Comparison of ENCODE assay signal across 8 mouse cellular contexts in genomic region chr17:55944387-55944865, GRCm38 (mm10). TPM values are rescaled to one million over a fixed set of nuclear protein-coding genes. Genes with fewer than 3 reads are reported as not detected.
DNase-seq lines count a peak whose midpoint lies in the region; ATAC-seq and TF ChIP-seq lines count a peak whose summit lies in the region.
"Not testable (repeated sequence)": the region's sequence is repeated elsewhere in the genome, so short reads cannot be mapped to it uniquely, and the experiment has no call there.

No protein-coding gene starts in this region.

- not testable (repeated sequence) for ATAC-seq in forebrain, embryonic 16.5 days; hindbrain, embryonic 11.5 days (ENCODE audit: low FRiP score); kidney, embryonic 16.5 days (ENCODE audit: low FRiP score, low TSS enrichment); liver, embryonic 14.5 days (ENCODE audit: insufficient read depth); neural tube, embryonic 15.5 days (ENCODE audit: low FRiP score)

- not testable (repeated sequence) for TF ChIP-seq POLR2A in CH12.LX (IDR thresholded peaks at IDR 0.05; ENCODE audit: low read depth, low read length)

- peaks cover 17 to 45% of the 10 kb centered on the region in 2 experiments for H3K4me1 ChIP-seq in CH12.LX (ENCODE audit: control insufficient read depth in 1 of 2, insufficient read depth in 2 of 2)
- H3K4me1 ChIP-seq in embryonic facial prominence, embryonic 10.5 days; forebrain, embryonic 16.5 days (replicated peaks; ENCODE audit: control insufficient read depth, insufficient read depth, low read length); hindbrain, embryonic 11.5 days (replicated peaks; ENCODE audit: control insufficient read depth, insufficient read depth, low read length); kidney, embryonic 16.5 days (ENCODE audit: insufficient read depth, low read length); liver, embryonic 14.5 days (replicated peaks; ENCODE audit: control insufficient read depth in 2 of 2, insufficient read depth in 2 of 2, low read length in 1 of 2): not testable (repeated sequence)
- H3K4me1 ChIP-seq in megakaryocyte, embryonic 14.5 days = peaks cover 47% of the 10 kb centered on the region
- H3K4me1 ChIP-seq in neural tube, embryonic 15.5 days = peaks cover 11% of the 10 kb centered on the region

- not testable (repeated sequence) for TF ChIP-seq RAD21 in CH12.LX (IDR thresholded peaks at IDR 0.05; ENCODE audit: low read depth, low read length)

- DNase-seq in CH12.LX (ENCODE audit: extremely low read depth); embryonic facial prominence, embryonic 10.5 days (ENCODE audit: low spot score); liver, embryonic 14.5 days (ENCODE audit: low read depth in 3 of 3, low spot score in 3 of 3): not testable (repeated sequence)
- peak; percentile 49 for DNase-seq in hindbrain, embryonic 11.5 days (ENCODE audit: low spot score)

- H3K36me3 ChIP-seq in CH12.LX (replicated peaks in 1 of 2; ENCODE audit: control insufficient read depth in 1 of 2, insufficient read depth in 1 of 2, low read length in 1 of 2) = peaks cover 21 to 28% of the 10 kb centered on the region in 2 experiments
- peaks cover 21% of the 10 kb centered on the region for H3K36me3 ChIP-seq in embryonic facial prominence, embryonic 10.5 days (replicated peaks)
- H3K36me3 ChIP-seq in forebrain, embryonic 16.5 days (ENCODE audit: control insufficient read depth, insufficient read depth); hindbrain, embryonic 11.5 days (ENCODE audit: control insufficient read depth, insufficient read depth, low read length); kidney, embryonic 16.5 days (ENCODE audit: insufficient read depth, low read length); liver, embryonic 14.5 days (replicated peaks; ENCODE audit: control insufficient read depth, insufficient read depth, low read depth); neural tube, embryonic 15.5 days: not testable (repeated sequence)
- H3K36me3 ChIP-seq in megakaryocyte, embryonic 14.5 days (replicated peaks; ENCODE audit: low read length) = peaks cover 36% of the 10 kb centered on the region

- in situ Hi-C loops in CH12.LX (cut with MboI; ENCODE audit: low pct_ligation_motif_present, low pct_unique_long_range_greater_than_20kb, low sequenced_read_pairs) = not testable (repeated sequence)

- peak overlapping the region; percentile 33 for H3K4me2 ChIP-seq in CH12.LX (ENCODE audit: insufficient read depth, low read depth, poor library complexity, severe bottlenecking)
- H3K4me2 ChIP-seq in forebrain, embryonic 16.5 days (ENCODE audit: low read length) = peak overlapping the region; percentile 79
- peak overlapping the region; percentile 82 for H3K4me2 ChIP-seq in hindbrain, embryonic 11.5 days (replicated peaks; ENCODE audit: low read depth, low read length)
- H3K4me2 ChIP-seq in kidney, embryonic 16.5 days (replicated peaks; ENCODE audit: low read depth, low read length) = peak overlapping the region; percentile 86
- peak overlapping the region; percentile 80 for H3K4me2 ChIP-seq in liver, embryonic 14.5 days (ENCODE audit: low read depth)
- peak overlapping the region; percentile 87 for H3K4me2 ChIP-seq in neural tube, embryonic 15.5 days

- WGBS in embryonic facial prominence, embryonic 10.5 days = 35% methylated on average over 10 of the region's 10 CpGs
- 32% methylated on average over 10 of the region's 10 CpGs for WGBS in forebrain, embryonic 16.5 days
- 37% methylated on average over 10 of the region's 10 CpGs for WGBS in hindbrain, embryonic 11.5 days
- WGBS in kidney, embryonic 16.5 days = 21% methylated on average over 10 of the region's 10 CpGs
- WGBS in liver, embryonic 14.5 days (ENCODE audit: insufficient replicate concordance) = 32% methylated on average over 10 of the region's 10 CpGs
- WGBS in neural tube, embryonic 15.5 days = 36% methylated on average over 10 of the region's 10 CpGs

- peak overlapping the region; percentile 93 for H3K27ac ChIP-seq in CH12.LX (ENCODE audit: insufficient read depth, low read depth)
- H3K27ac ChIP-seq in embryonic facial prominence, embryonic 10.5 days (replicated peaks) = peak overlapping the region; percentile 89
- peak overlapping the region; percentile 88 for H3K27ac ChIP-seq in forebrain, embryonic 16.5 days (ENCODE audit: low read length)
- 0 out of 2 replicates have a peak overlapping the region, but pooled peaks have one; percentile 45 for H3K27ac ChIP-seq in hindbrain, embryonic 11.5 days (ENCODE audit: low read depth, low read length)
- H3K27ac ChIP-seq in kidney, embryonic 16.5 days (ENCODE audit: low read length) = peak overlapping the region; percentile 90
- H3K27ac ChIP-seq in liver, embryonic 14.5 days = peak overlapping the region; percentile 66
- H3K27ac ChIP-seq in neural tube, embryonic 15.5 days (replicated peaks) = peak overlapping the region; percentile 94

- H3K79me2 ChIP-seq in CH12.LX (replicated peaks; ENCODE audit: control insufficient read depth, extremely low read depth, insufficient read depth, poor library complexity, severe bottlenecking) = not testable (repeated sequence)

- not testable (repeated sequence) for H3K9me3 ChIP-seq in CH12.LX (replicated peaks; ENCODE audit: low read length); embryonic facial prominence, embryonic 10.5 days; forebrain, embryonic 16.5 days (ENCODE audit: control insufficient read depth, low read length); hindbrain, embryonic 11.5 days (ENCODE audit: control insufficient read depth, low read length); kidney, embryonic 16.5 days (ENCODE audit: low read length); liver, embryonic 14.5 days (ENCODE audit: control insufficient read depth, low read length); neural tube, embryonic 15.5 days (replicated peaks)
- H3K9me3 ChIP-seq in megakaryocyte, embryonic 14.5 days = peaks cover 11% of the 10 kb centered on the region; the same call in 1 of the 2 replicates

- H3K4me3 ChIP-seq in CH12.LX (replicated peaks in 1 of 3; ENCODE audit: low read depth in 2 of 3, low read length in 2 of 3, poor library complexity in 1 of 3) = peak overlapping the region; percentile 43 to 89 (median 68)
- peak overlapping the region; percentile 64 for H3K4me3 ChIP-seq in embryonic facial prominence, embryonic 10.5 days
- H3K4me3 ChIP-seq in forebrain, embryonic 16.5 days (replicated peaks; ENCODE audit: low read length) = peak overlapping the region; percentile 52
- H3K4me3 ChIP-seq in hindbrain, embryonic 11.5 days (ENCODE audit: low read depth, low read length) = peak overlapping the region; percentile 44
- peak overlapping the region; percentile 52 for H3K4me3 ChIP-seq in kidney, embryonic 16.5 days (ENCODE audit: low read length)
- H3K4me3 ChIP-seq in liver, embryonic 14.5 days (ENCODE audit: insufficient read depth in 1 of 2, low read depth in 2 of 2, low read length in 2 of 2) = peak overlapping the region; percentile 64 to 69
- H3K4me3 ChIP-seq in megakaryocyte, embryonic 14.5 days (replicated peaks) = peak overlapping the region; percentile 87
- H3K4me3 ChIP-seq in neural tube, embryonic 15.5 days (replicated peaks) = peak overlapping the region; percentile 55

- TF ChIP-seq CTCF in CH12.LX (conservative IDR thresholded peaks at IDR 0.05 in 1 of 2, IDR thresholded peaks at IDR 0.05 in 1 of 2; ENCODE audit: low read depth in 2 of 2, low read length in 2 of 2); liver, embryonic 14.5 days (IDR thresholded peaks at IDR 0.05; ENCODE audit: low read depth): not testable (repeated sequence)

- H3K9ac ChIP-seq in CH12.LX (ENCODE audit: insufficient read depth, low read depth) = peak overlapping the region; percentile 93
- H3K9ac ChIP-seq in forebrain, embryonic 16.5 days (replicated peaks; ENCODE audit: low read depth, low read length) = peak overlapping the region; percentile 65
- not testable (repeated sequence) for H3K9ac ChIP-seq in hindbrain, embryonic 11.5 days (ENCODE audit: low read depth, low read length); neural tube, embryonic 15.5 days (replicated peaks)
- peak overlapping the region; percentile 62 for H3K9ac ChIP-seq in kidney, embryonic 16.5 days (replicated peaks; ENCODE audit: low read length)
- peak overlapping the region; percentile 76 for H3K9ac ChIP-seq in liver, embryonic 14.5 days (replicated peaks)

- H3K27me3 ChIP-seq in CH12.LX (replicated peaks); embryonic facial prominence, embryonic 10.5 days (replicated peaks; ENCODE audit: low read depth, poor library complexity, severe bottlenecking); forebrain, embryonic 16.5 days (replicated peaks; ENCODE audit: control insufficient read depth, insufficient read depth, low read length); hindbrain, embryonic 11.5 days (ENCODE audit: control insufficient read depth, insufficient read depth, low read length); kidney, embryonic 16.5 days (ENCODE audit: insufficient read depth, low read length); liver, embryonic 14.5 days (ENCODE audit: control insufficient read depth, insufficient read depth, low read length); megakaryocyte, embryonic 14.5 days (replicated peaks); neural tube, embryonic 15.5 days (replicated peaks): not testable (repeated sequence)

- dilution Hi-C loops in CH12.LX (cut with MboI; ENCODE audit: extremely low pct_ligation_motif_present, extremely low pct_unique_long_range_greater_than_20kb, low sequenced_read_pairs) = not testable (repeated sequence)

- TF ChIP-seq EP300 in CH12.LX (IDR thresholded peaks at IDR 0.05; ENCODE audit: low read length); liver, embryonic 14.5 days (IDR thresholded peaks at IDR 0.05; ENCODE audit: low read depth): not testable (repeated sequence)

RNA-seq across cellular contexts. Expression of gene Zfp119b, which starts 4.9 kb away (rescaled TPM):
- total RNA-seq in CH12.LX (2012; rRNA removed) = 6.1 and 6.5 TPM in 2 replicates
- total RNA-seq in CH12.LX (2014; rRNA removed) = 13.6 and 18.0 TPM in 2 replicates
- polyA plus RNA-seq in CH12.LX (2012; ENCODE audit: insufficient read length, low read depth) = 3.1 and 3.9 TPM in 2 replicates
- polyA plus RNA-seq in embryonic facial prominence, embryonic 10.5 days (2016; fragmentation: Nextera tagmentation; extraction: Ambion mirVana) = 4.1 and 4.7 TPM in 2 replicates
- 6.7 and 8.3 TPM in 2 replicates for polyA plus RNA-seq in forebrain, embryonic 16.5 days (2015; fragmentation: Nextera tagmentation; extraction: Ambion mirVana)
- polyA plus RNA-seq in hindbrain, embryonic 11.5 days (2014; fragmentation: Nextera tagmentation; extraction: Ambion mirVana) = 6.3 and 6.7 TPM in 2 replicates
- polyA plus RNA-seq in kidney, embryonic 16.5 days (2015; fragmentation: Nextera tagmentation; extraction: Ambion mirVana) = 6.3 and 7.8 TPM in 2 replicates
- polyA plus RNA-seq in liver, embryonic 14.5 days (2012; rRNA removed) = 0.44 and 0.76 TPM in 2 replicates
- 2.1 and 2.5 TPM in 2 replicates for polyA plus RNA-seq in liver, embryonic 14.5 days (2014; fragmentation: Nextera tagmentation; extraction: Ambion mirVana)
- polyA plus RNA-seq in megakaryocyte, embryonic 14.5 days (2012; ENCODE audit: insufficient read depth, low replicate concordance) = 0.12 TPM in 1 of 2 replicates, not detected in the other
- 9.2 and 9.3 TPM in 2 replicates for polyA plus RNA-seq in neural tube, embryonic 15.5 days (2015; fragmentation: Nextera tagmentation; extraction: Ambion mirVana)

RNA-seq across cellular contexts. Expression of gene Ebi3, which starts 8.0 kb away (rescaled TPM):
- total RNA-seq in CH12.LX (2012; rRNA removed) = 102 and 207 TPM in 2 replicates
- 55.0 and 60.3 TPM in 2 replicates for total RNA-seq in CH12.LX (2014; rRNA removed)
- 87.6 and 105 TPM in 2 replicates for polyA plus RNA-seq in CH12.LX (2012; ENCODE audit: insufficient read length, low read depth)
- 0.98 and 1.4 TPM in 2 replicates for polyA plus RNA-seq in embryonic facial prominence, embryonic 10.5 days (2016; fragmentation: Nextera tagmentation; extraction: Ambion mirVana)
- polyA plus RNA-seq in forebrain, embryonic 16.5 days (2015; fragmentation: Nextera tagmentation; extraction: Ambion mirVana) = 3.0 and 4.2 TPM in 2 replicates
- 2.2 and 3.1 TPM in 2 replicates for polyA plus RNA-seq in hindbrain, embryonic 11.5 days (2014; fragmentation: Nextera tagmentation; extraction: Ambion mirVana)
- 2.1 and 2.6 TPM in 2 replicates for polyA plus RNA-seq in kidney, embryonic 16.5 days (2015; fragmentation: Nextera tagmentation; extraction: Ambion mirVana)
- 4.1 and 5.5 TPM in 2 replicates for polyA plus RNA-seq in liver, embryonic 14.5 days (2012; rRNA removed)
- polyA plus RNA-seq in liver, embryonic 14.5 days (2014; fragmentation: Nextera tagmentation; extraction: Ambion mirVana) = 3.0 and 4.5 TPM in 2 replicates
- 114 and 143 TPM in 2 replicates for polyA plus RNA-seq in megakaryocyte, embryonic 14.5 days (2012; ENCODE audit: insufficient read depth, low replicate concordance)
- polyA plus RNA-seq in neural tube, embryonic 15.5 days (2015; fragmentation: Nextera tagmentation; extraction: Ambion mirVana) = 7.4 and 9.0 TPM in 2 replicates

RNA-seq across cellular contexts. Expression of gene Yju2, which starts 14.5 kb away (rescaled TPM):
- total RNA-seq in CH12.LX (2012; rRNA removed) = 10.1 and 10.7 TPM in 2 replicates
- total RNA-seq in CH12.LX (2014; rRNA removed) = 11.2 and 12.9 TPM in 2 replicates
- 14.4 and 15.8 TPM in 2 replicates for polyA plus RNA-seq in CH12.LX (2012; ENCODE audit: insufficient read length, low read depth)
- 28.7 and 32.0 TPM in 2 replicates for polyA plus RNA-seq in embryonic facial prominence, embryonic 10.5 days (2016; fragmentation: Nextera tagmentation; extraction: Ambion mirVana)
- 26.8 and 27.0 TPM in 2 replicates for polyA plus RNA-seq in forebrain, embryonic 16.5 days (2015; fragmentation: Nextera tagmentation; extraction: Ambion mirVana)
- 21.3 and 22.4 TPM in 2 replicates for polyA plus RNA-seq in hindbrain, embryonic 11.5 days (2014; fragmentation: Nextera tagmentation; extraction: Ambion mirVana)
- 29.8 and 34.7 TPM in 2 replicates for polyA plus RNA-seq in kidney, embryonic 16.5 days (2015; fragmentation: Nextera tagmentation; extraction: Ambion mirVana)
- 3.2 and 5.1 TPM in 2 replicates for polyA plus RNA-seq in liver, embryonic 14.5 days (2012; rRNA removed)
- polyA plus RNA-seq in liver, embryonic 14.5 days (2014; fragmentation: Nextera tagmentation; extraction: Ambion mirVana) = 5.2 and 6.4 TPM in 2 replicates
- polyA plus RNA-seq in megakaryocyte, embryonic 14.5 days (2012; ENCODE audit: insufficient read depth, low replicate concordance) = 15.6 and 33.1 TPM in 2 replicates
- 19.5 and 23.5 TPM in 2 replicates for polyA plus RNA-seq in neural tube, embryonic 15.5 days (2015; fragmentation: Nextera tagmentation; extraction: Ambion mirVana)

RNA-seq across cellular contexts. Expression of gene Shd, which starts 25.8 kb away (rescaled TPM):
- total RNA-seq in CH12.LX (2012; rRNA removed) (0.21 and 0.47 TPM in 2 replicates), CH12.LX (2014; rRNA removed) (0.46 TPM in 1 of 2 replicates, not detected in the other)
- polyA plus RNA-seq in CH12.LX (2012; ENCODE audit: insufficient read length, low read depth) = 0.85 and 0.87 TPM in 2 replicates
- 32.8 and 39.1 TPM in 2 replicates for polyA plus RNA-seq in embryonic facial prominence, embryonic 10.5 days (2016; fragmentation: Nextera tagmentation; extraction: Ambion mirVana)
- polyA plus RNA-seq in forebrain, embryonic 16.5 days (2015; fragmentation: Nextera tagmentation; extraction: Ambion mirVana) = 98.2 and 129 TPM in 2 replicates
- polyA plus RNA-seq in hindbrain, embryonic 11.5 days (2014; fragmentation: Nextera tagmentation; extraction: Ambion mirVana) = 95.2 and 102 TPM in 2 replicates
- 41.6 and 46.0 TPM in 2 replicates for polyA plus RNA-seq in kidney, embryonic 16.5 days (2015; fragmentation: Nextera tagmentation; extraction: Ambion mirVana)
- 0.31 and 0.83 TPM in 2 replicates for polyA plus RNA-seq in liver, embryonic 14.5 days (2012; rRNA removed)
- polyA plus RNA-seq in liver, embryonic 14.5 days (2014; fragmentation: Nextera tagmentation; extraction: Ambion mirVana) = not detected in 2 replicates
- 2.9 and 15.1 TPM in 2 replicates for polyA plus RNA-seq in megakaryocyte, embryonic 14.5 days (2012; ENCODE audit: insufficient read depth, low replicate concordance)
- polyA plus RNA-seq in neural tube, embryonic 15.5 days (2015; fragmentation: Nextera tagmentation; extraction: Ambion mirVana) = 152 and 195 TPM in 2 replicates

RNA-seq across cellular contexts. Expression of gene Fsd1, which starts 41.9 kb away (rescaled TPM):
- total RNA-seq in CH12.LX (2012; rRNA removed) (0.21 and 0.50 TPM in 2 replicates), CH12.LX (2014; rRNA removed) (not detected in 2 replicates)
- polyA plus RNA-seq in CH12.LX (2012; ENCODE audit: insufficient read length, low read depth) = not detected in 2 replicates
- polyA plus RNA-seq in embryonic facial prominence, embryonic 10.5 days (2016; fragmentation: Nextera tagmentation; extraction: Ambion mirVana) = 63.3 and 69.4 TPM in 2 replicates
- 144 and 179 TPM in 2 replicates for polyA plus RNA-seq in forebrain, embryonic 16.5 days (2015; fragmentation: Nextera tagmentation; extraction: Ambion mirVana)
- polyA plus RNA-seq in hindbrain, embryonic 11.5 days (2014; fragmentation: Nextera tagmentation; extraction: Ambion mirVana) = 65.0 and 66.5 TPM in 2 replicates
- polyA plus RNA-seq in kidney, embryonic 16.5 days (2015; fragmentation: Nextera tagmentation; extraction: Ambion mirVana) = 21.6 TPM in 2 replicates
- 0.27 and 0.30 TPM in 2 replicates for polyA plus RNA-seq in liver, embryonic 14.5 days (2012; rRNA removed)
- 0.19 and 0.33 TPM in 2 replicates for polyA plus RNA-seq in liver, embryonic 14.5 days (2014; fragmentation: Nextera tagmentation; extraction: Ambion mirVana)
- polyA plus RNA-seq in megakaryocyte, embryonic 14.5 days (2012; ENCODE audit: insufficient read depth, low replicate concordance) = not detected in 2 replicates
- 189 and 228 TPM in 2 replicates for polyA plus RNA-seq in neural tube, embryonic 15.5 days (2015; fragmentation: Nextera tagmentation; extraction: Ambion mirVana)

Comparison
In these comparisons a context has a peak if more than half of its experiments do, and no peak if none do; other contexts are left out.
1. H3K4me2 ChIP-seq: peak in every context shown above with its lines; median percentile 87 in neural tube, embryonic 15.5 days; 86 in kidney, embryonic 16.5 days; 82 in hindbrain, embryonic 11.5 days; 80 in liver, embryonic 14.5 days; 79 in forebrain, embryonic 16.5 days; 33 in CH12.LX.